7 mouse cellular contexts compared by ENCODE assay signal in genomic region chr8:84186547-84186946, GRCm38 (mm10). TPM values are rescaled to one million over a fixed set of nuclear protein-coding genes. Genes with fewer than 3 reads are reported as not detected.
DNase-seq lines count a peak whose midpoint lies in the region; ATAC-seq lines count a peak whose summit lies in the region.

No protein-coding gene starts in this region.

- no peaks in the 10 kb centered on the region for H3K36me3 ChIP-seq in hindbrain, embryonic 14.5 days (replicated peaks; ENCODE audit: control insufficient read depth, insufficient read depth)
- H3K36me3 ChIP-seq in macrophage (ENCODE audit: inconsistent target) = no peaks in the 10 kb centered on the region

- H3K27ac ChIP-seq in hindbrain, embryonic 14.5 days = no peak overlapping the region
- peak overlapping the region; percentile 35 for H3K27ac ChIP-seq in macrophage

- no peaks in the 10 kb centered on the region for H3K79me2 ChIP-seq in macrophage (ENCODE audit: inconsistent target)

- H3K4me3 ChIP-seq in hindbrain, embryonic 14.5 days (replicated peaks; ENCODE audit: low read length) = peak overlapping the region; percentile 22; the same call in 1 of the 2 replicates
- H3K4me3 ChIP-seq in macrophage (ENCODE audit: inconsistent target) = peak overlapping the region; percentile 33

- H3K4me1 ChIP-seq in hindbrain, embryonic 14.5 days (replicated peaks; ENCODE audit: control insufficient read depth, insufficient read depth, low read length) = peaks cover 23% of the 10 kb centered on the region

- peak; percentile 99 for DNase-seq in R1 (ENCODE audit: low read depth, low spot score)
- DNase-seq in cerebellum, adult 9-11 months = peak; percentile 82
- peak; percentile 77 to 83 for DNase-seq in frontal cortex, postnatal 36 days (ENCODE audit: low spot score in 2 of 2)
- DNase-seq in hindbrain, embryonic 14.5 days (ENCODE audit: low spot score) = peak; percentile 83
- peak; percentile 58 to 59 for DNase-seq in left cerebral cortex, adult 8-10 months (ENCODE audit: low spot score in 2 of 2)
- DNase-seq in right cerebral cortex, adult 18-20 months = peak; percentile 79

- peak overlapping the region; percentile 59 for H3K4me2 ChIP-seq in hindbrain, embryonic 14.5 days (replicated peaks)

- no peaks in the 10 kb centered on the region for H3K9me3 ChIP-seq in hindbrain, embryonic 14.5 days (ENCODE audit: control insufficient read depth, low read length)

- H3K27me3 ChIP-seq in hindbrain, embryonic 14.5 days (ENCODE audit: control insufficient read depth, insufficient read depth, low read length) = no peaks in the 10 kb centered on the region

- 2% methylated on average over 12 of the region's 12 CpGs for WGBS in hindbrain, embryonic 14.5 days
- 2% methylated on average over 12 of the region's 12 CpGs for WGBS in macrophage (ENCODE audit: missing documents)

- ATAC-seq in hindbrain, embryonic 14.5 days (ENCODE audit: low FRiP score) = no peak

- peak overlapping the region; percentile 32; the same call in 1 of the 2 replicates for H3K9ac ChIP-seq in hindbrain, embryonic 14.5 days

RNA-seq across cellular contexts. Expression of gene Nanos3, which starts 1.5 kb away (rescaled TPM):
- polyA plus RNA-seq in hindbrain, embryonic 14.5 days (2014; fragmentation: Nextera tagmentation; extraction: Ambion mirVana) = 7.8 and 10.4 TPM in 2 replicates
- 1 to 10 TPM; 2.8 to 3.8 (median 3.2) TPM for total RNA-seq in left cerebral cortex, adult 8-10 months (2022)
- not detected for total RNA-seq in macrophage (2018; cell fraction: chromatin; rRNA removed)
- total RNA-seq in macrophage (2018; cell fraction: cytosol; rRNA removed) = not detected
- total RNA-seq in macrophage (2018; cell fraction: nucleus; rRNA removed) = not detected
- polyA plus RNA-seq in macrophage (2018) = not detected in 3 replicates

RNA-seq across cellular contexts. Expression of gene 4930432K21Rik, which starts 38.7 kb away (rescaled TPM):
- 1.4 TPM in 2 replicates for polyA plus RNA-seq in hindbrain, embryonic 14.5 days (2014; fragmentation: Nextera tagmentation; extraction: Ambion mirVana)
- 1 to 10 TPM; 2.8 to 3.2 (median 3.1) TPM for total RNA-seq in left cerebral cortex, adult 8-10 months (2022)
- 1 to 10 TPM in 1 of 26 experiments, under 1 TPM in 11, not detected in 14; 0.33 to 1.3 (median 0.48) TPM for total RNA-seq in macrophage (2018; cell fraction: chromatin; rRNA removed)
- total RNA-seq in macrophage (2018; cell fraction: cytosol; rRNA removed) = under 1 TPM in 23 of 26 experiments, not detected in 3; 0.03 to 0.29 (median 0.12) TPM
- under 1 TPM in 8 of 26 experiments, not detected in 18; 0.18 to 0.61 (median 0.39) TPM for total RNA-seq in macrophage (2018; cell fraction: nucleus; rRNA removed)
- 0.41 to 0.82 TPM (median 0.47 TPM) in 3 replicates for polyA plus RNA-seq in macrophage (2018)

RNA-seq across cellular contexts. Expression of gene Cc2d1a, which starts 38.8 kb away (rescaled TPM):
- polyA plus RNA-seq in hindbrain, embryonic 14.5 days (2014; fragmentation: Nextera tagmentation; extraction: Ambion mirVana) = 30.4 and 33.3 TPM in 2 replicates
- 10 to 100 TPM; 44.3 to 52.9 (median 47.4) TPM for total RNA-seq in left cerebral cortex, adult 8-10 months (2022)
- total RNA-seq in macrophage (2018; cell fraction: chromatin; rRNA removed) = 10 to 100 TPM in 23 of 26 experiments, 1 to 10 TPM in 3; 7.9 to 63.0 (median 37.4) TPM
- total RNA-seq in macrophage (2018; cell fraction: cytosol; rRNA removed) = 10 to 100 TPM; 14.7 to 29.5 (median 23.4) TPM
- total RNA-seq in macrophage (2018; cell fraction: nucleus; rRNA removed) = 10 to 100 TPM in 25 of 26 experiments, 1 to 10 TPM in 1; 8.4 to 33.9 (median 20.7) TPM
- polyA plus RNA-seq in macrophage (2018) = 21.7 to 24.3 TPM (median 22.4 TPM) in 3 replicates

RNA-seq across cellular contexts. Expression of gene Zswim4, which starts 50.3 kb away (rescaled TPM):
- polyA plus RNA-seq in hindbrain, embryonic 14.5 days (2014; fragmentation: Nextera tagmentation; extraction: Ambion mirVana) = 20.0 and 20.6 TPM in 2 replicates
- total RNA-seq in left cerebral cortex, adult 8-10 months (2022) = 10 to 100 TPM; 12.9 to 13.8 (median 13.3) TPM
- 100 to 1,000 TPM in 10 of 26 experiments, 10 to 100 TPM in 16; 14.9 to 367 (median 57.3) TPM for total RNA-seq in macrophage (2018; cell fraction: chromatin; rRNA removed)
- total RNA-seq in macrophage (2018; cell fraction: cytosol; rRNA removed) = 100 to 1,000 TPM in 3 of 26 experiments, 10 to 100 TPM in 15, 1 to 10 TPM in 8; 8.4 to 139 (median 12.8) TPM
- total RNA-seq in macrophage (2018; cell fraction: nucleus; rRNA removed) = 100 to 1,000 TPM in 9 of 26 experiments, 10 to 100 TPM in 17; 10.4 to 250 (median 62.3) TPM
- 5.1 to 8.7 TPM (median 7.9 TPM) in 3 replicates for polyA plus RNA-seq in macrophage (2018)
